Mouse (Mus musculus): ENCODE measurements around the gene Fcrl6. TPM values are rescaled to one million over a fixed set of nuclear protein-coding genes. Genes with fewer than 3 reads are reported as not detected.

Fcrl6 gene
- polyA plus RNA-seq, 1 experiment from 2014 or later = 0.25 TPM

DNA sequence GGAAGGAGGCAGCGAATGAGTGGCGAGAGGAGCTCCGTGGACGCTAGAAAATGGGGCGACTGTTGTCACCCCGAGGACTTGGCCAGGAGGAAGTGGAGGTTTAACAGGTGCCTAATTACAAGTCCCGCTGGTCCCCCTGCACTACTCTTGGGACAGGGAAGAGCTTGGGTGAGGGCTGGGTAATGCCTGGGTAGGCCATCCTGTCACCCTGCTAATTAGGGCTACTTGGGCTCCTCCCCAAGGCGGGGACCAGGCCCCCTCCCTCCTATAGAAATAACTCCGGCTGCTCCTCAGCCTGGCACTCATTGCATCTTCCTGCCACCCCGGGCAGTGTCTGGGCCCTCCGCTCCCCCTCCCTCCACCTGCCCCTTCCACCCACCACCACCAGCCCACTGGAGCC, 46.7 kb downstream of the Fcrl6 start, which contains the start of gene Vsig8:
Gene Vsig8, plus strand, starts transcription at position 301 of the 400 bp plus-strand sequence.
- H3K4me1 ChIP-seq = peaks cover 25% of the 10 kb centered on the region
- no peak within 1 kb of the TSS for H3K4me3 ChIP-seq
- no peaks in the 10 kb centered on the region for H3K9me3 ChIP-seq
- WGBS = 82% methylated on average over 11 of the region's 11 CpGs
- no peak within 1 kb of the TSS for H3K27ac ChIP-seq (replicated peaks)
- H3K27me3 ChIP-seq (replicated peaks; ENCODE audit: low read depth, poor library complexity, severe bottlenecking) = peaks cover 68% of the 10 kb centered on the region
- DNase-seq (ENCODE audit: low spot score) = no peak
- H3K36me3 ChIP-seq (replicated peaks) = no peaks in the 10 kb centered on the region

DNA sequence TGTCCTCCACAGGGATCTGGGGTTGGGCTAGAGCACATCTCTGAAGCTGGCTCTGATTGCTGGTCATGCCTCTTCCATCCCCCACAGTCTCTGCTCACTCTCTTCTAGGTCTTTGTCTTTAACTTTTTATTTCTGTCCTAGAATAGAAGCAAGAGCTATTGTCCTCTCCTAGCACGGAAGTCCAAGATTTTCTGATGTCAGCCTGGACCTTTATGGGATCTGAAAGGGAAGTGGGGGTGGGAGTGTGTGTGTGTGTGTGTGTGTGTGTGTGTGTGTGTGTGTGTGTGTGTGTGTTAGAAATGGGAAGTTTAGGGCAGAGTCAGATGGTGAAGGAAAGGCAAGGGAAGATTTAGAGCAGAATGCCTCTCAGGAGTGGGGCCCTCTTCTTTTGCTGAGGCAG, 49.7 kb downstream of the Fcrl6 start:
- H3K27me3 ChIP-seq (replicated peaks; ENCODE audit: low read depth, poor library complexity, severe bottlenecking) = peaks cover 52% of the 10 kb centered on the region
- DNase-seq (ENCODE audit: low spot score) = no peak
- no peak overlapping the region for H3K27ac ChIP-seq (replicated peaks)
- no peaks in the 10 kb centered on the region for H3K9me3 ChIP-seq
- 53% methylated on average over 1 of the region's 1 CpGs for WGBS
- no peaks in the 10 kb centered on the region for H3K36me3 ChIP-seq (replicated peaks)
- H3K4me1 ChIP-seq = peaks cover 53% of the 10 kb centered on the region
- H3K4me3 ChIP-seq = no peak overlapping the region

- Histone ChIP-seq H3K27ac (replicated peaks) (peak overlapping the region; percentile 72; the same call in 1 of the 2 replicates), H3K27me3 (replicated peaks; ENCODE audit: low read depth, poor library complexity, severe bottlenecking) (peaks cover 36% of the 10 kb centered on the region), H3K4me3 (peak overlapping the region; percentile 51), H3K9me3 (no peaks in the 10 kb centered on the region), H3K4me1 (peaks cover 55% of the 10 kb centered on the region), H3K36me3 (replicated peaks) (no peaks in the 10 kb centered on the region)
- DNase-seq (ENCODE audit: low spot score) = no peak
- 62% methylated on average over 7 of the region's 7 CpGs for WGBS
Observed at GRCm38 (mm10) chr1:172551009-172551408, 51.3 kb downstream of the Fcrl6 start.

- H3K27ac ChIP-seq (replicated peaks) = peak overlapping the region; percentile 72
- peaks cover 55% of the 10 kb centered on the region for H3K4me1 ChIP-seq
- 3% methylated on average over 8 of the region's 8 CpGs for WGBS
Observed at GRCm38 (mm10) chr1:172550551-172550951, 51.8 kb downstream of the Fcrl6 start.

DNA sequence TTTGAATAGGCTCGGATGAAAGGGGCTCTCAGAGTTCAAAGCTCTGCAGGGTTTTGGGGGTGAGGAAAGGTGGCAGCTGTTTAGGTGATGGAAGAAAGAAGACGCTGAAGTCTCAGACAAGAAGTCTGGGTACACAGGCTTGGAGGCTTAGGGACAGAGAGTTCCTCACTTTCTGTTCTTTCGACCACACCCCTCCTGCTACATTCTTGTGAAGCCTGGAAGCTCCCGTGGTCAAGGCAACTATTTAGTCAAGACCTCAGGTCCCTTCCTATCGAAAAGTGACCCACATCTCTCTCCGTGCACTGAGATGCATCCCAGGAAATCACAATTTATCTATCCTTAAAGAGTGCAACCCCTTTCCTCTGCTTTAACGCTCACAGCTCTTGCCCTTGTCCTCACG, 52.6 kb downstream of the Fcrl6 start:
- no peak for DNase-seq (ENCODE audit: low spot score)
- H3K4me1 ChIP-seq = peaks cover 55% of the 10 kb centered on the region
- H3K36me3 ChIP-seq (replicated peaks) = no peaks in the 10 kb centered on the region
- WGBS = 6% methylated on average over 8 of the region's 8 CpGs
- peak overlapping the region; percentile 51 for H3K4me3 ChIP-seq
- H3K27me3 ChIP-seq (replicated peaks; ENCODE audit: low read depth, poor library complexity, severe bottlenecking) = peaks cover 24% of the 10 kb centered on the region
- no peaks in the 10 kb centered on the region for H3K9me3 ChIP-seq
- H3K27ac ChIP-seq (replicated peaks) = peak overlapping the region; percentile 72

More at GRCm38 (mm10) chr1:172550551-172550951, 51.8 kb downstream of the Fcrl6 start:
- Histone ChIP-seq H3K9me3 (no peaks in the 10 kb centered on the region), H3K27me3 (replicated peaks; ENCODE audit: low read depth, poor library complexity, severe bottlenecking) (peaks cover 32% of the 10 kb centered on the region), H3K36me3 (replicated peaks) (no peaks in the 10 kb centered on the region), H3K4me3 (peak overlapping the region; percentile 51)
- peak; percentile 70 for DNase-seq (ENCODE audit: low spot score)

GRCm38 (mm10) chr1:172549314-172549713, 53.0 kb downstream of the Fcrl6 start:
- 0 out of 2 replicates have a peak overlapping the region, but pooled peaks have one; percentile 51 for H3K4me3 ChIP-seq
- no peak for DNase-seq (ENCODE audit: low spot score)
- H3K9me3 ChIP-seq = no peaks in the 10 kb centered on the region
- no peak overlapping the region for H3K27ac ChIP-seq (replicated peaks)
- H3K27me3 ChIP-seq (replicated peaks; ENCODE audit: low read depth, poor library complexity, severe bottlenecking) = peaks cover 22% of the 10 kb centered on the region
- 8% methylated on average over 2 of the region's 2 CpGs for WGBS
- peaks cover 55% of the 10 kb centered on the region for H3K4me1 ChIP-seq
- no peaks in the 10 kb centered on the region for H3K36me3 ChIP-seq (replicated peaks)

- 30% methylated on average over 7 of the region's 7 CpGs for WGBS
- no peaks in the 10 kb centered on the region for H3K9me3 ChIP-seq
- no peaks in the 10 kb centered on the region for H3K36me3 ChIP-seq (replicated peaks)
- H3K4me3 ChIP-seq = no peak overlapping the region
- H3K27me3 ChIP-seq (replicated peaks; ENCODE audit: low read depth, poor library complexity, severe bottlenecking) = peaks cover 22% of the 10 kb centered on the region
- H3K4me1 ChIP-seq = peaks cover 51% of the 10 kb centered on the region
- no peak for DNase-seq (ENCODE audit: low spot score)
- no peak overlapping the region for H3K27ac ChIP-seq (replicated peaks)
Observed at GRCm38 (mm10) chr1:172548501-172548900, 53.9 kb downstream of the Fcrl6 start.

Other genes starting within 250 kb of the Fcrl6 start
- 10.2 and 11.1 TPM in 2 replicates for gene Pigm, start 226.0 kb downstream of the Fcrl6 start, polyA plus RNA-seq (2016; fragmentation: Nextera tagmentation; extraction: Ambion mirVana)
- not detected in 2 replicates for gene Slamf9, start 127.2 kb downstream of the Fcrl6 start, polyA plus RNA-seq (2016; fragmentation: Nextera tagmentation; extraction: Ambion mirVana)
- gene Igsf9, start 120.8 kb downstream of the Fcrl6 start, polyA plus RNA-seq (2016; fragmentation: Nextera tagmentation; extraction: Ambion mirVana) = 92.8 and 95.9 TPM in 2 replicates
- 75.1 and 82.5 TPM in 2 replicates for gene Tagln2, start 102.5 kb downstream of the Fcrl6 start, polyA plus RNA-seq (2016; fragmentation: Nextera tagmentation; extraction: Ambion mirVana)
- gene Cfap45, start 81.8 kb downstream of the Fcrl6 start, polyA plus RNA-seq (2016; fragmentation: Nextera tagmentation; extraction: Ambion mirVana) = 1.3 TPM in 2 replicates
- 0.12 TPM in 1 of 2 replicates, not detected in the other for gene Vsig8, start 46.6 kb downstream of the Fcrl6 start, polyA plus RNA-seq (2016; fragmentation: Nextera tagmentation; extraction: Ambion mirVana)
- not detected in 2 replicates for gene Slamf8, start 12.0 kb downstream of the Fcrl6 start, polyA plus RNA-seq (2016; fragmentation: Nextera tagmentation; extraction: Ambion mirVana)
- 9.4 and 9.9 TPM in 2 replicates for gene Dusp23, start 30.4 kb upstream of the Fcrl6 start, polyA plus RNA-seq (2016; fragmentation: Nextera tagmentation; extraction: Ambion mirVana)
- not detected in 2 replicates for gene Crp, start 95.5 kb upstream of the Fcrl6 start, polyA plus RNA-seq (2016; fragmentation: Nextera tagmentation; extraction: Ambion mirVana)